Mouse (Mus musculus) kidney, embryonic 15.5 days (tissue): ENCODE results near the gene Olfr1362. TPM values are rescaled to one million over a fixed set of nuclear protein-coding genes. Genes with fewer than 3 reads are reported as not detected.

Experiments
- ATAC-seq: fragments of 200-750 bp; cut with Nextera tagmentation; replicated peaks from 2 replicates; pipeline ENCODE4 v1.8.0; 2017; ENCODE audit warnings: moderate TSS enrichment; ENCODE audit not compliant: low FRiP score
- H3K27ac ChIP-seq: fragments of 300-500 bp; sonication (generic); 2 replicates; pipeline ENCODE4 v1.5.1; 2015; ENCODE audit warnings: mild to moderate bottlenecking, inconsistent platforms
- H3K27me3 ChIP-seq: fragments of 300-500 bp; sonication (generic); 2 replicates; pipeline ENCODE4 v1.6.1; 2015; ENCODE audit warnings: inconsistent platforms
- H3K36me3 ChIP-seq: fragments of 300-500 bp; sonication (generic); 2 replicates; pipeline ENCODE4 v1.6.1; 2015; ENCODE audit warnings: inconsistent platforms
- H3K4me1 ChIP-seq: fragments of 300-500 bp; sonication (generic); 2 replicates; pipeline ENCODE4 v1.6.1; 2015; ENCODE audit warnings: inconsistent platforms
- H3K4me2 ChIP-seq: fragments of 300-500 bp; sonication (generic); 2 replicates; pipeline ENCODE4 v1.6.1; 2015; ENCODE audit warnings: moderate library complexity, mild to moderate bottlenecking, inconsistent platforms
- H3K4me3 ChIP-seq: fragments of 300-500 bp; sonication (generic); replicated peaks from 2 replicates; pipeline ENCODE4 v1.5.1; 2015; ENCODE audit warnings: mild to moderate bottlenecking, inconsistent platforms
- H3K9ac ChIP-seq: fragments of 300-500 bp; sonication (generic); 2 replicates; pipeline ENCODE4 v1.6.1; 2015; ENCODE audit warnings: mild to moderate bottlenecking, inconsistent platforms
- H3K9me3 ChIP-seq: fragments of 300-500 bp; sonication (generic); replicated peaks from 2 replicates; pipeline ENCODE4 v1.6.1; 2016; ENCODE audit warnings: inconsistent platforms
- WGBS: fragments of 180-500 bp; shearing (Covaris S2); methylation state at CpG from one replicate; pipeline ENCODE4 v1.1.7; 2015; ENCODE audit warnings: mixed read lengths; 5-methylcytosine and 5-hydroxymethylcytosine counted together
- polyA plus RNA-seq: library from polyadenylated mRNA; unstranded; fragments of >200 nt; fragmentation: Nextera tagmentation; extraction: Ambion mirVana; gene quantifications from 2 replicates; pipeline ENCODE4 v1.2.1, GENCODE M21; 2015

Olfr1362 gene
- not detected in 2 replicates for polyA plus RNA-seq

DNA sequence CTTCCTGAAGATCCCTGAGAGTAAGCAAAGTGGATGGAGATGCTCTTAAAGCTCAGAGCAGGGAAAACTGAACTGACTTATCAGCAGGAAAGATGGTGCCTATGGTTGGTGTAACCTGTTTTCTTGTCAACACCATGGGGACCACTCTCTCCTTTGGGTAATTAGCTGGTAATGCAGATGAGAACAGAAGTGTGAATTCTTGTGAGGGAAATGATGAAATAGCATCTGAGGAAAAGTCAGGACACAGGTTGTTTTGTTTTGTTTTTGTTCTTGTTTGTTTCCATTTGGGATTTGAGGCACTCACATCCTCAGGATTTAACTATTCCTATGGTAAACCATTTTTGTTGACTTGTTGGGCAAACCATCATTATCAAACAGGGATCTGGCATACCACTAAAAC lies at the start of gene Olfr1362:
Gene Olfr1362, minus strand, starts transcription at position 101 of the 400 bp plus-strand sequence.
- Histone ChIP-seq H3K9me3 (no peaks in the 10 kb centered on the region), H3K27me3 (no peaks in the 10 kb centered on the region), H3K4me1 (no peaks in the 10 kb centered on the region), H3K4me2 (no peak within 1 kb of the TSS), H3K4me3 (no peak within 1 kb of the TSS), H3K9ac (no peak within 1 kb of the TSS), H3K27ac (no peak within 1 kb of the TSS), H3K36me3 (no peaks in the 10 kb centered on the region)
- no peak for ATAC-seq

DNA sequence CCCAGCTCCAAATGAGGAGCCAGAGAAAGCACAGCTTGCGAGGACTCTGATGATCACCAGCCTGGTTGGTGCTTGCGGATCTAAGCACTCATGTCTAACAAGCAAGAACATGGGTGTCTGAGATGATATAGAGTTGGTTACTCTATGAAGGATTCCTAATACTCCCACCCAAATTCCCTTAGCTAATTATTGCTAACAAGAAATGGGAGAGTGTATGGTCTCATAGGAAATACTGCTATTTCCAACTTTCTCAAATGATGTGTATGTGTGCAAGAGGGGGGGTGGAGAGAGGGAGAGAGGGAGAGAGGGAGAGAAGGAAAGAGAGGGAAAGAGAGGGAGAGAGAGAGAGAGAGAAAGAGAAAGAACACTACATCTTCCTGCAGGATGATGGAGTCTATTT lies 49.5 kb upstream of the Olfr1362 start, which contains the start of gene Olfr1361:
Gene Olfr1361, minus strand, starts transcription at position 101 of the 400 bp plus-strand sequence.
- H3K36me3 ChIP-seq, result no peaks in the 10 kb centered on the region
- H3K4me1 ChIP-seq, result no peaks in the 10 kb centered on the region
- no peak within 1 kb of the TSS for H3K4me3 ChIP-seq
- H3K9me3 ChIP-seq, result no peaks in the 10 kb centered on the region
- no peak for ATAC-seq
- H3K9ac ChIP-seq, result no peak within 1 kb of the TSS
- WGBS, result 40% methylated on average over 2 of the region's 2 CpGs
- H3K27ac ChIP-seq, result no peak within 1 kb of the TSS
- H3K4me2 ChIP-seq, result no peak within 1 kb of the TSS
- no peaks in the 10 kb centered on the region for H3K27me3 ChIP-seq

GRCm38 (mm10) chr13:21642418-21642817 lies 28.6 kb upstream of the Olfr1362 start, which contains the start of gene Olfr11:
TSS of gene Olfr11 (minus strand) at chr13:21642518.
- Histone ChIP-seq H3K4me1 (no peaks in the 10 kb centered on the region), H3K9ac (no peak within 1 kb of the TSS), H3K4me2 (no peak within 1 kb of the TSS), H3K27ac (no peak within 1 kb of the TSS), H3K36me3 (no peaks in the 10 kb centered on the region), H3K4me3 (no peak within 1 kb of the TSS), H3K27me3 (no peaks in the 10 kb centered on the region), H3K9me3 (no peaks in the 10 kb centered on the region)
- no peak for ATAC-seq
- WGBS, result 77% methylated on average over 2 of the region's 2 CpGs

DNA sequence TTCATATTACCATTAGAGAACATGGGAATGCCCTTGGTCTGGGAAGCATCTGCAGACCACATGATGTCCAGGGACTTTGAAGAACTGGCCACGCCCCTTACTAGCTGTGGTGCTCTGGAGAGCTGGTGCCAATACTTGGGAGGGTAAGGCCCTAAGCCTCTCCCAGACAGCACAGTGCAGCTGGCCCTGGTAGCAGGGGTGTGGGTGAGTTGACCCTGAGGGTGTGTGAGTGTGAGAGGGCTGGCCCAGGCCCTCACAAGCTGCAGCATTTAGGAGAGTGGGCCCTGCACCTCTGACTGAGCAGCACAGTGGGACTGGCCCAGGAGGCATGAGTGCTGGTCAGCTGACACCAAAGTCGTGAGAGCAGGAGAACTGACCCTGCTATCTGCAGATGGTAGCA lies 22.2 kb downstream of the Olfr1362 start:
- no peak overlapping the region for H3K27ac ChIP-seq
- no peaks in the 10 kb centered on the region for H3K4me1 ChIP-seq
- ATAC-seq, result no peak
- 60% methylated on average over 2 of the region's 2 CpGs for WGBS
- no peak overlapping the region for H3K4me3 ChIP-seq
- H3K4me2 ChIP-seq, result no peak overlapping the region
- H3K36me3 ChIP-seq, result no peaks in the 10 kb centered on the region
- H3K27me3 ChIP-seq, result no peaks in the 10 kb centered on the region
- H3K9ac ChIP-seq, result no peak overlapping the region
- no peaks in the 10 kb centered on the region for H3K9me3 ChIP-seq

DNA sequence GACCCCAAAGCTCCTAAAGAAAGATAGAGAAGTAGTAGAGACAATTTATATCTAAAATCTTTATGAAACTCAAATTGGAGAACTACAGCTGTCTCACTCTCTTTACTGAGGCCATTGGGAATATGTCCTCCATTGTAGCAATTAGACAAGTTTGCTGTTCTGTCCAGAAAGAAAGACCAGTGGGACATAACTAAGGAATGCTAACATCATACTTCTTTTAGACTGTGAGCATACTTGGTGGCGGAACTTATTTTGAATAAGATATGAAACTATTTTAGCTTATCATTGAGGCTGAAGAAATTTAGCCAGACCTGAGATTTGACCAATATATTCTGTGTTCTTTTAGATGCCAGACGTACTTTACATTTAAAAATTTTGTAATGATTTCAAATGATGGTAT lies 32.2 kb downstream of the Olfr1362 start, which contains the start of gene Olfr1364:
Gene Olfr1364, minus strand, starts transcription at position 101 of the 400 bp plus-strand sequence.
- no peaks in the 10 kb centered on the region for H3K9me3 ChIP-seq
- WGBS, result 87% methylated on average over 2 of the region's 2 CpGs
- no peak for ATAC-seq
- H3K36me3 ChIP-seq, result no peaks in the 10 kb centered on the region
- no peak within 1 kb of the TSS for H3K9ac ChIP-seq
- no peaks in the 10 kb centered on the region for H3K4me1 ChIP-seq
- H3K27ac ChIP-seq, result no peak within 1 kb of the TSS
- H3K4me2 ChIP-seq, result no peak within 1 kb of the TSS
- no peaks in the 10 kb centered on the region for H3K27me3 ChIP-seq
- no peak within 1 kb of the TSS for H3K4me3 ChIP-seq

Other genes starting within 250 kb of the Olfr1362 start
- 82.5 and 84.2 TPM in 2 replicates for gene Zkscan3, start 211.3 kb downstream of the Olfr1362 start, polyA plus RNA-seq
- 3.6 and 3.9 TPM in 2 replicates for gene Pgbd1, start 173.0 kb downstream of the Olfr1362 start, polyA plus RNA-seq
- gene Zscan26, start 160.3 kb downstream of the Olfr1362 start, polyA plus RNA-seq, result 32.6 and 37.0 TPM in 2 replicates
- gene Nkapl, start 145.5 kb downstream of the Olfr1362 start, polyA plus RNA-seq, result 2.0 and 2.9 TPM in 2 replicates
- 3.5 and 4.0 TPM in 2 replicates for gene Zkscan4, start 135.1 kb downstream of the Olfr1362 start, polyA plus RNA-seq
- gene Gm10065, start 134.6 kb downstream of the Olfr1362 start, polyA plus RNA-seq, result not detected in 2 replicates
- gene AK157302, start 118.8 kb downstream of the Olfr1362 start, polyA plus RNA-seq, result 0.10 and 0.42 TPM in 2 replicates
- 5.1 and 9.2 TPM in 2 replicates for gene Gm11273, start 112.6 kb downstream of the Olfr1362 start, polyA plus RNA-seq
- gene Zkscan8, start 82.9 kb downstream of the Olfr1362 start, polyA plus RNA-seq, result 6.4 and 6.7 TPM in 2 replicates
- gene Olfr1366, start 71.2 kb downstream of the Olfr1362 start, polyA plus RNA-seq, result 0.13 and 0.21 TPM in 2 replicates
- not detected in 2 replicates for gene Olfr1535, start 54.1 kb downstream of the Olfr1362 start, polyA plus RNA-seq
- not detected in 2 replicates for gene Olfr1364, start 32.3 kb downstream of the Olfr1362 start, polyA plus RNA-seq
- not detected in 2 replicates for gene Olfr11, start 28.5 kb upstream of the Olfr1362 start, polyA plus RNA-seq
- gene Olfr1361, start 49.4 kb upstream of the Olfr1362 start, polyA plus RNA-seq, result not detected in 2 replicates
- not detected in 2 replicates for gene Olfr1360, start 63.4 kb upstream of the Olfr1362 start, polyA plus RNA-seq
- gene Olfr1359, start 84.1 kb upstream of the Olfr1362 start, polyA plus RNA-seq, result not detected in 2 replicates
- gene Hist1h2bl, start 102.1 kb upstream of the Olfr1362 start, polyA plus RNA-seq, result 1.6 and 4.5 TPM in 2 replicates
- 29.5 and 35.5 TPM in 2 replicates for gene Hist1h2ai, start 102.4 kb upstream of the Olfr1362 start, polyA plus RNA-seq
- gene Hist1h3h, start 103.6 kb upstream of the Olfr1362 start, polyA plus RNA-seq, result 14.2 and 15.6 TPM in 2 replicates
- 4.6 and 5.2 TPM in 2 replicates for gene Hist1h2bm, start 108.0 kb upstream of the Olfr1362 start, polyA plus RNA-seq
- gene Hist1h4j, start 121.0 kb upstream of the Olfr1362 start, polyA plus RNA-seq, result 0.91 and 1.9 TPM in 2 replicates
- gene Hist1h4k, start 136.5 kb upstream of the Olfr1362 start, polyA plus RNA-seq, result 2.5 and 5.4 TPM in 2 replicates
- gene Hist1h2ak, start 139.8 kb upstream of the Olfr1362 start, polyA plus RNA-seq, result 32.0 and 32.6 TPM in 2 replicates
- 2.2 and 6.0 TPM in 2 replicates for gene Hist1h2bn, start 140.1 kb upstream of the Olfr1362 start, polyA plus RNA-seq
- 24.0 and 28.9 TPM in 2 replicates for gene Hist1h1b, start 166.6 kb upstream of the Olfr1362 start, polyA plus RNA-seq
- gene Hist1h3i, start 169.3 kb upstream of the Olfr1362 start, polyA plus RNA-seq, result 134 and 151 TPM in 2 replicates
- gene Hist1h2an, start 173.2 kb upstream of the Olfr1362 start, polyA plus RNA-seq, result 7.2 and 7.4 TPM in 2 replicates
- 1.8 and 3.8 TPM in 2 replicates for gene Hist1h2bp, start 173.4 kb upstream of the Olfr1362 start, polyA plus RNA-seq
- gene Hist1h2bq, start 196.2 kb upstream of the Olfr1362 start, polyA plus RNA-seq, result 19.6 and 28.7 TPM in 2 replicates
- gene Hist1h2ao, start 196.4 kb upstream of the Olfr1362 start, polyA plus RNA-seq, result 1.8 and 5.5 TPM in 2 replicates
- gene Hist1h4m, start 197.7 kb upstream of the Olfr1362 start, polyA plus RNA-seq, result not detected in 2 replicates
- 17.2 and 18.2 TPM in 2 replicates for gene Hist1h4n, start 218.2 kb upstream of the Olfr1362 start, polyA plus RNA-seq
- gene Hist1h2ap, start 219.5 kb upstream of the Olfr1362 start, polyA plus RNA-seq, result 3,941 and 3,959 TPM in 2 replicates
- gene Hist1h2br, start 219.7 kb upstream of the Olfr1362 start, polyA plus RNA-seq, result 19.7 and 28.8 TPM in 2 replicates